Mouse (Mus musculus) layer of hippocampus, adult 2 months (tissue): ENCODE results near the gene Txndc11. TPM values are rescaled to one million over a fixed set of nuclear protein-coding genes. Genes with fewer than 3 reads are reported as not detected.
A peak's percentile ranks its signal among the peaks of the same experiment; 100 is the strongest.

Source experiments
- DNase-seq, 2 experiments: peaks; one replicate each; pipeline ENCODE4 v3.0.0; 2022; ENCODE audit warnings: low spot score in 2 of 2
- H3K27ac ChIP-seq: fragments of 200-600 bp; 2 replicates; pipeline ENCODE4 v1.8.1; 2022
- H3K4me3 ChIP-seq: fragments of 200-600 bp; 2 replicates; pipeline ENCODE4 v1.8.1; 2022; ENCODE audit warnings: mild to moderate bottlenecking
- CTCF ChIP-seq: fragments of 200-600 bp; conservative IDR thresholded peaks from 2 replicates; pipeline ENCODE4 v1.8.1; 2022; ENCODE audit warnings: antibody characterized with exemption, mild to moderate bottlenecking, moderate library complexity
- total RNA-seq, 2 experiments: library from RNA; stranded (reverse); gene quantifications; 2 replicates each; pipeline ENCODE4 v1.2.3; 2021

Gene Txndc11
- total RNA-seq, 2 experiments from 2014 or later: 30.5 to 31.5 TPM

- Histone ChIP-seq H3K4me3 (peak overlapping the region; percentile 99), H3K27ac (peak overlapping the region; percentile 94)
- peak; percentile 7 to 15 for DNase-seq
- TF ChIP-seq CTCF: no peak
Measured at GRCm38 (mm10) chr16:11133476-11134347, 738 bp downstream of the Txndc11 start.

- DNase-seq: no peak
- no peak for TF ChIP-seq CTCF
- Histone ChIP-seq H3K4me3 (peak overlapping the region; percentile 99), H3K27ac (no peak overlapping the region)
Measured at GRCm38 (mm10) chr16:11132839-11133238, 1.6 kb downstream of the Txndc11 start.

GRCm38 (mm10) chr16:11128301-11128700 lies 6.1 kb downstream of the Txndc11 start:
- DNase-seq: no peak
- H3K4me3 ChIP-seq: no peak overlapping the region
- no peak overlapping the region for H3K27ac ChIP-seq
- no peak for TF ChIP-seq CTCF

- no peak overlapping the region for H3K27ac ChIP-seq
- no peak for DNase-seq
- H3K4me3 ChIP-seq: no peak overlapping the region
- TF ChIP-seq CTCF: no peak
Measured at GRCm38 (mm10) chr16:11125371-11125770, 9.1 kb downstream of the Txndc11 start.

- Histone ChIP-seq H3K4me3 (no peak overlapping the region), H3K27ac (no peak overlapping the region)
- TF ChIP-seq CTCF: no peak
- no peak for DNase-seq
Measured at GRCm38 (mm10) chr16:11124110-11124509, 10.3 kb downstream of the Txndc11 start.

- H3K27ac ChIP-seq: no peak overlapping the region
- no peak overlapping the region for H3K4me3 ChIP-seq
- TF ChIP-seq CTCF: no peak
- no peak for DNase-seq
Measured at GRCm38 (mm10) chr16:11122625-11123024, 11.8 kb downstream of the Txndc11 start.

GRCm38 (mm10) chr16:11109198-11109740 lies 25.2 kb downstream of the Txndc11 start:
- Histone ChIP-seq H3K27ac (no peak overlapping the region), H3K4me3 (no peak overlapping the region)
- peak; percentile 88 for TF ChIP-seq CTCF
- peak in 1 of 2 experiments; percentile 28 for DNase-seq

GRCm38 (mm10) chr16:11104905-11105304 lies 29.5 kb downstream of the Txndc11 start:
- Histone ChIP-seq H3K27ac (no peak overlapping the region), H3K4me3 (no peak overlapping the region)
- no peak for DNase-seq
- no peak for TF ChIP-seq CTCF

GRCm38 (mm10) chr16:11097301-11097700 lies 37.1 kb downstream of the Txndc11 start:
- DNase-seq: no peak
- H3K27ac ChIP-seq: no peak overlapping the region
- TF ChIP-seq CTCF: no peak
- H3K4me3 ChIP-seq: no peak overlapping the region

GRCm38 (mm10) chr16:11093717-11094386 lies 40.6 kb downstream of the Txndc11 start:
- H3K4me3 ChIP-seq: no peak overlapping the region
- H3K27ac ChIP-seq: peak overlapping the region; percentile 84
- TF ChIP-seq CTCF: no peak
- DNase-seq: no peak

- TF ChIP-seq CTCF: no peak
- no peak overlapping the region for H3K4me3 ChIP-seq
- H3K27ac ChIP-seq: peak overlapping the region; percentile 84
- peak in 1 of 2 experiments; percentile 69 for DNase-seq
Measured at GRCm38 (mm10) chr16:11092523-11092922, 41.9 kb downstream of the Txndc11 start.

GRCm38 (mm10) chr16:11092061-11092460 lies 42.4 kb downstream of the Txndc11 start:
- Histone ChIP-seq H3K4me3 (no peak overlapping the region), H3K27ac (peak overlapping the region; percentile 84)
- TF ChIP-seq CTCF: no peak
- no peak for DNase-seq
